Comparison of ENCODE assay signal across 9 mouse cellular contexts in genomic region chr6:91527227-91527860, GRCm38 (mm10). TPM values are rescaled to one million over a fixed set of nuclear protein-coding genes. Genes with fewer than 3 reads are reported as not detected.
A peak's percentile ranks its signal among the peaks of the same experiment; 100 is the strongest.
DNase-seq lines count a peak whose midpoint lies in the region; ATAC-seq and TF ChIP-seq lines count a peak whose summit lies in the region.
"Had no signal": no experiment of that assay in that cellular context is flagged by ENCODE, and none has a peak within 500 bp of the region (broad histone marks: within the 10 kb centered on the region; RNA-seq: fewer than 3 reads in every experiment).

No protein-coding gene starts in this region.

- no peak overlapping the region for H3K4me3 ChIP-seq in cerebellum, adult 2 months (replicated peaks; ENCODE audit: insufficient read depth, low read depth, low read length)
- H3K4me3 ChIP-seq: heart, embryonic 15.5 days had no signal

- no peaks in the 10 kb centered on the region; the same call in 1 of the 2 replicates for H3K4me1 ChIP-seq in cerebellum, adult 2 months (ENCODE audit: control insufficient read depth, insufficient read depth, low read length)

- H3K36me3 ChIP-seq in splenic B cell, adult 2 months (ENCODE audit: control insufficient read depth, insufficient read depth, low read length, poor library complexity, severe bottlenecking) = peaks cover 4% of the 10 kb centered on the region; the same call in 1 of the 2 replicates

- 36% methylated on average over 5 of the region's 5 CpGs for whole genome bisulfite sequencing in cerebellum, adult 2 months

- TF ChIP-seq POLR2A in cerebellum, adult 2 months (IDR thresholded peaks at IDR 0.05; ENCODE audit: borderline replicate concordance, insufficient read depth, low read length) = no peak

- H3K27ac ChIP-seq in cerebellum, adult 2 months (ENCODE audit: insufficient read depth, low read length) = no peak overlapping the region

- peak; percentile 61 for ATAC-seq in inflammation-experienced regulatory T-cells, adult 6 months

- no peaks in the 10 kb centered on the region for H3K27me3 ChIP-seq in cerebellum, adult 2 months (ENCODE audit: control insufficient read depth, insufficient read depth, low read length)
- no peaks in the 10 kb centered on the region for H3K27me3 ChIP-seq in splenic B cell, adult 2 months (ENCODE audit: control insufficient read depth, insufficient read depth, low read length, poor library complexity, severe bottlenecking)

- peak; percentile 9; the same call in 1 of the 2 replicates for TF ChIP-seq CTCF in cerebellum, adult 2 months (IDR thresholded peaks at IDR 0.05; ENCODE audit: borderline replicate concordance, insufficient read depth, low read depth, low read length)

- peak in 1 of 2 experiments; percentile 35 for DNase-seq in cerebellum, adult 2 months
- DNase-seq in cerebellum, postnatal 4 days (ENCODE audit: low spot score in 2 of 2) = no peak
- peak; percentile 55 for DNase-seq in left cerebral cortex, adult 11 months (ENCODE audit: low spot score)
- DNase-seq in left cerebral cortex, adult 18-20 months (ENCODE audit: low spot score in 2 of 2) = no peak
- peak; percentile 79 for DNase-seq in brain, adult 2 months (ENCODE audit: low read depth, low spot score)
- DNase-seq in splenic B cell, adult 2 months (ENCODE audit: low read depth, low spot score) = peak; percentile 52
- no peak for DNase-seq in frontal cortex, postnatal 10 days (ENCODE audit: low spot score in 2 of 2)

RNA-seq across cellular contexts. Expression of gene Lsm3, which starts 11.6 kb away (rescaled TPM):
- 51.3 and 51.8 TPM in 2 replicates for polyA plus RNA-seq in cerebellum, adult 2 months (2012; rRNA removed)
- 10 to 100 TPM; 34.9 to 40.0 TPM for total RNA-seq in left cerebral cortex, adult 18-20 months (2021)
- 100 to 1,000 TPM; 148 to 161 (median 160) TPM for polyA plus RNA-seq in inflammation-experienced regulatory T-cells, adult 6 months (2017; shearing (Covaris generic))

RNA-seq across cellular contexts. Expression of gene Xpc, which starts 11.7 kb away (rescaled TPM):
- polyA plus RNA-seq in cerebellum, adult 2 months (2012; rRNA removed) = 13.2 and 14.4 TPM in 2 replicates
- 10 to 100 TPM; 11.5 to 14.9 TPM for total RNA-seq in left cerebral cortex, adult 18-20 months (2021)
- 10 to 100 TPM in 2 of 3 experiments, 1 to 10 TPM in 1; 9.5 to 15.4 (median 13.3) TPM for polyA plus RNA-seq in inflammation-experienced regulatory T-cells, adult 6 months (2017; shearing (Covaris generic))

RNA-seq across cellular contexts. Expression of gene Tmem43, which starts 53.8 kb away (rescaled TPM):
- 32.1 and 32.7 TPM in 2 replicates for polyA plus RNA-seq in cerebellum, adult 2 months (2012; rRNA removed)
- total RNA-seq in left cerebral cortex, adult 18-20 months (2021) = 10 to 100 TPM; 29.4 to 30.8 TPM
- 10 to 100 TPM; 38.6 to 55.4 (median 48.3) TPM for polyA plus RNA-seq in inflammation-experienced regulatory T-cells, adult 6 months (2017; shearing (Covaris generic))

RNA-seq across cellular contexts. Expression of gene Chchd4, which starts 54.0 kb away (rescaled TPM):
- 14.5 and 14.9 TPM in 2 replicates for polyA plus RNA-seq in cerebellum, adult 2 months (2012; rRNA removed)
- 10 to 100 TPM; 21.3 to 22.2 TPM for total RNA-seq in left cerebral cortex, adult 18-20 months (2021)
- polyA plus RNA-seq in inflammation-experienced regulatory T-cells, adult 6 months (2017; shearing (Covaris generic)) = 10 to 100 TPM in 2 of 3 experiments, 1 to 10 TPM in 1; 9.8 to 11.3 (median 10.6) TPM

Comparison
In these comparisons a context has a peak if more than half of its experiments do, and no peak if none do; other contexts are left out.
1. DNase-seq: peak in left cerebral cortex, adult 11 months (single experiment), brain, adult 2 months (single experiment) and splenic B cell, adult 2 months (single experiment); none in cerebellum, postnatal 4 days (0 of 2), left cerebral cortex, adult 18-20 months (0 of 2) and frontal cortex, postnatal 10 days (0 of 2).